Mouse (Mus musculus) CD8-positive naive resting alpha-beta T cell, adult 2 months (primary cell): ENCODE results near the gene Zfp873.
A peak's percentile ranks its signal among the peaks of the same experiment; 100 is the strongest.
"Not testable (repeated sequence)": the region's sequence is repeated elsewhere in the genome, so short reads cannot be mapped to it uniquely, and the experiment has no call there.

ENCODE experiments used
- DNase-seq, 2 experiments: peaks; one replicate each; pipeline ENCODE4 v3.0.0; 2022; ENCODE audit warnings: low read depth in 2 of 2, low spot score in 2 of 2

Gene Zfp873

DNA sequence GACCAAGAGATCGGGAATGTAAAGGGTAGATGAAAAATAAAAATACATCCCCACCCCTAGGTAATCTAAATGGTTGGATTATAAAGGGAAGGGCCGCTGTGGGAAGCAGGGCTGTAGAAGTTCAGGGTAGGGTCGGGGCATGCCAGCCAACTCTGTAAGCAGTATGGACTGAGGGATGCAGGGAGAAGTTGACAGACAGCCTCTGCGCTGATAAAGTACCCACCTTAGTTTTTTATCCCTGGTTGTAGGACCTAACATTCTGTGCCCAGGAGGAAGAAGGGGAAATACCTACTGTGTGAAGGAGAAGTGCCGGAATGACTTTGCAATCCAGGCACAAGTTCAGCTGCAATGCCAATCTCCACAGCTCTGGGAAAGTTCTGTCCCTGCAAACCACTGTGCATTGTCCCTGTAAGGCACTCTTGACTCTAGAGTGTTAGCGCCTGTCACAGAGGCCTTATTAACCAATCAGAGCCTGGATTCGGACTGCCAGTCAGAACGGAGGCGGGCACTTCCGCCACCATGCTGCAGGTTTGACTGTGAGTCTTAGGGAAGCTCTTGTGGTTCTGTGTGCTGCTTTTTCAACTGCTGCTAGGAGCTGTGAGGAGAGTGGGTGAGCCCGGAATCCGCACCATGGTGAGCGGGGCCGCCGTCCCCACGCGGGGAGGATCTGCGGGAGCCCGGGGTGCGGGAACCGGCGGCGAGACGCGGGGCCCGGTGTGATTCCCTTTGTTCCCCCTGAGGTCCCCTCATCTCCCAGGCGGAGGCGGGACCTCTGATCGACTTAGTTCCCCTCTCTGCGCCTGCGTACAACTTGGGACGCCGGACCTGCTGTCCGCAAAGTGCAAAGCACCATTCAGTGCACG, at the start of gene Zfp873:
Gene Zfp873, plus strand, starts transcription at position 527 of the 863 bp plus-strand sequence.
- peak; percentile 76 to 86 for DNase-seq

DNA sequence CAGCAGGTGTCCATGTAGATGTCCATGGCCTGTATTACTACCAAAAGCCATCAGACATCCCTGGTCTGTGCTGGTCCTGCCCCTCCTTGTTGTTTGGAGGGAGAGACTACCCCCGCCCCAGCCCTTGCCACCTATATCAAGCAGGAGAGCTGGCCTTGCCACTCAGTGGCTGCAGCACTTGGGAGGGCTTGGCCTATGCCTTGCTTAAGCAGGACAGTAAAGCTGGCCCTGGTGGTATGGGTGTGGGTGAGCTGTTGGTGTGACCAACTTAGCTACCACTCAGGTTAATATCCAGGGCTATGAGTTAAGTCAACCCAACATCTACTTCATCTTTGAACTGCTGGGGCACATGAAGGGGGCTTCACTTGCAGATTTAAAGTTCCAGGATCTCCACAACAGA, 44.7 kb upstream of the Zfp873 start:
- not testable (repeated sequence) for DNase-seq

DNA sequence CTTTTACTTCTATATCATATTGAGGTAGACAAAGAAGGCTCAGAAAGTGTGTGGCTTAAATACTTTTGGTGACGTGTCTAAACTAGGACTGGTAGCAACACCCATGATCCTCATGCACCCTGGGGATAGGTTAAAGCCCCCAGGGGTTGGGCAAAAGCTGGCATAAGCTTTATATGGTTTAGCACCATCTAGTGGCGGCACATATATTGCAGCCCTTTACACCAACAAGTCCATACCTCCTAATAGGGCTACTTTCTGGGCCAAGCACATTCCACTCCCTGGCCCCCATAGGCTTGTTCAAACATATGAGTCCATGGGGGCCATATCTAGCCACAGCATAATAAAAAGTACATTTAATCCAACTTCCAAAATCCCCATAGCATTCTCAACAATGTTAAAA, 43.1 kb upstream of the Zfp873 start:
- peak; percentile 70 to 79 for DNase-seq

DNA sequence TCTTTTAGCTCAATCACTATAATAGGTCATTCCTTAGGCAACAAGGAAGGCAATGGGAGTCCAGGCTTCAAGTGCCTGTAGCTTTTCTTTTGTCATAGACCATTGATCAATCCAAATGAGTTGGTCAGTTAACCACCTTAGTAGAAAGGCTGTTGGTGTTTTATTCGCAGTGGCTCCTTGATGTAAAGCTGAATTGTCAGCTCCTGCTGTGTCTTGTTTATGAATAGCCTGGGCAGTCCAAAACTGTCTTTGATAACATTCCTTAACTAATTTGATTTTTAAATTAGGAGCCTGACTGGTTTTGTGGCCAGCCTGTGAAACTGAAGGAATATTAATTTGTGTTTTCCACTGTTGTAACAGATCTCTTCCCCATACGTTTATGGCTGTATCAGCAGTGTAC, 5.7 kb upstream of the Zfp873 start:
- DNase-seq, result no peak

DNA sequence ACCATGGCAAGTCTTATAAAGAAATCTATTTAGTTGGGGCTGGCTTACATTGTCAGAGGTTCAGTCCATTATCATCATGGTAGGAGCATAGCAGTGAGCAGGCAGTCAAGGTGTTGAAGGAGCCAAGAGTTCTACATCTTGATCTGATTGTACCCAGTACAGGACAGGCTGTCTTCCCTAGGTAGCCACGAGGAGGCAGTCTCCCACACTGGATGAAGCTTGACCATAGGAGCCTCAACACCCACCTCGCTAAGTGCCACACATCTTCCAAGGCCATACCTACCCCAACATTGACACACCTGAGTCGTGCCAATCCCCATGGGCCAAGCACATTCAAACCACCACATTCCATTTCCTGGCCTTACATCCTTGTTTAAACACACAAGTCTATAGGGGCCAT, 1.3 kb upstream of the Zfp873 start:
- DNase-seq, result no peak

DNA sequence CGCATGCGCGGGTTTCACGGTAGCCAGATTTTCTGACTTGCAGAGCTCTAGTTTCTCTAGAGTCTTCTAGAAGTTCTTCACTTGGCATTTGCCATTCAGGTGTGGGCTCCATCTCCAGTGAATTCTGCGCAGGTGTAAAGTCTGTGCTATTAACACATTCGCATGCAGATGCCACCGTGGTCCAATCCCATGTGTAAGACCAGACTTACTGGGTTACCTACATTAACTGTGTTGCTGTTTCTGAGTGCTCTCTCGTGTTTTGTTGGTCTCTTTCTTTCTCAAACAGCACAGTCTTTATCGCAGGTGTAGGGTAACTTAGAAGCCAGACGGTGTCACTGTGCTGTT, 509 bp downstream of the Zfp873 start:
- DNase-seq, result not testable (repeated sequence)

DNA sequence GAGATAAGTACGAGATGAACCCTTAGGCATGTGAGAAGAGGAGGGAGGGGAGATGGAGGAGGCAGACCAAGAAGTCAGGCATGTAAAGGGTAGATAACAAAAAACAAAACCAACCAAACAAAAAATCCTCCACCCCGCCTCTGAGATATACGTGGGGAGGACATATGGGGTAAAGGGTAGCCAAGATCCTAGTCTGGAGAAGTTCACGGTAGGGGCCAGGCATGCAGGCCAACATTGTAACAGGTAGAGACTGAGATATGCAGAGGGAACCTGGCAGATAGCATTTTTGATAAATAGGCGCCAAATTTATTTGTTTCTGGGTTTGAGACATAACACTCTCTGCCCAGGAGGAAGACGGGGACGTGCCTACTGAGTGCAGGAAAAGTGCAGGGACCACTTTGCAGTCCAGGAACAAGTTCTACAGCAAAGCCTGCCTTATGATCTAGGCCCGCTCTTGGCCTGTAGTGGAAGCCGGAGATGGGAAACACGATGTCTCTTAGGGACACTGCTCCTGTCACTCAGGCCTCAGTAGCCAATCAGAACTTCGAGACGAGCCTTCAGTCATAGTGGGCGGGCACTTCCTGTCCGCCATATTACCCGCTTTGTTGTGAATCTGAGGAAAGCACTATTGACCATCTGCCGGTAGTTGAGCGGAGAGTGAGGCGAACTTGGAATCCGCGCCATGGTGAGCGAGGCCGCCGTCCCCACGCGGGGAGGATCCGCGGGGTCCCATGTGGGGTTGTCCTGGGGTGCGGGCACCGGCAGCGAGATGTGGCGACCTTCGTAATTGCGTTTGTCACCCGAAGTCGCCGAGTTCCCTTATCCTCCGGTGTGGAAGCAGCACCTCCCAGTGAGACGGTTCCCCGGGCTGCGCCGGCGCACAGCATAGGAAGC, 35.1 kb downstream of the Zfp873 start, which contains the start of gene BC024063:
Gene BC024063, plus strand, starts transcription at position 626 of the 894 bp plus-strand sequence.
- peak; percentile 16 to 27 for DNase-seq

DNA sequence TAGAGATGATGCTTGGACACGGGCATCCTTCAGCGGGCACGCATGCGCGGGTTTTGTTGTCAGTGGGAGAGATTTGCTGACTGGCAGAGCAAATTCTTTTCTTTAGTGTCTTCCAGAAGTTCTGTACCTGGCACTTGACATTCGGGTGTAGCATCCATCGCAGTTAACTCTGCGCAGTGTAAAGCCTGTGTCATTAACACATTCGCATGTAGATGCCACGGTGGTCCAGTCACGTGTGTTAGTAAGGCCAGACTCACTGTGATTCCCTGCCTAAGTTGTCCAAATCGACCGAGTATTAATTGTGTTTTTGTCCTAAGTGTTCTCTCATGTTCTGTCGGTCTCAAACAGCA, 35.7 kb downstream of the Zfp873 start:
- DNase-seq, result not testable (repeated sequence)
